Mouse (Mus musculus) monocyte, adult 2 months (primary cell): ENCODE results near the gene Igsf11.
"Not testable (repeated sequence)": the region's sequence is repeated elsewhere in the genome, so short reads cannot be mapped to it uniquely, and the experiment has no call there.

Source experiments
- DNase-seq, 2 experiments: peaks; one replicate each; pipeline ENCODE4 v3.0.0; 2022; ENCODE audit warnings: low spot score in 2 of 2, low read depth in 1 of 2

Igsf11 gene

GRCm38 (mm10) chr16:38982508-38983236, 90.2 kb downstream of the Igsf11 start:
- no peak for DNase-seq

- not testable (repeated sequence) for DNase-seq
Measured at GRCm38 (mm10) chr16:38983850-38984249, 91.4 kb downstream of the Igsf11 start.

GRCm38 (mm10) chr16:38985411-38985810, 92.9 kb downstream of the Igsf11 start:
- no peak for DNase-seq

DNA sequence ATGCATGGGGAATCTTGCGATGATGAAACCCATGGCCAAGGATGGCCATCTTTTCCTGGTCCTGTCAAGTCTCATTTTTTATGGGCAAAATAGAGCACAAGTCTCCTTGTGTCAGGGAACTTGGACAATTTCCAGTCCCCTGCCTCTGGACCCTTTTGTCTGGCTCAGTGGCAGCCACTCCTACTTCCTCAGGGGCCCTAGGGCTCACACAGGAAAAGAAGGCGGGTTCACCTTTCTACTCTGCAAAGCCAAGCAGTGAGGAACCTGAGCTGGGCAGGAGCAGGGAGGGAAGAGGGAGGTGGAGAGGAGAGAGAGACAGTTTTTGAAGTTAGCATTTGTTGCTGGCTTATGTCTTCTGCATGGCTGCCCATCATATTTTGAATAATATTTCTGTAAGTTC, 93.9 kb downstream of the Igsf11 start:
- DNase-seq: no peak

GRCm38 (mm10) chr16:38993711-38994110, 101.2 kb downstream of the Igsf11 start:
- no peak for DNase-seq

GRCm38 (mm10) chr16:38998496-38999258, 106.2 kb downstream of the Igsf11 start:
- DNase-seq: no peak

GRCm38 (mm10) chr16:38999298-38999697, 106.8 kb downstream of the Igsf11 start:
- no peak for DNase-seq

GRCm38 (mm10) chr16:39006978-39007377, 114.5 kb downstream of the Igsf11 start:
- no peak for DNase-seq

GRCm38 (mm10) chr16:39019449-39019848, 127.0 kb downstream of the Igsf11 start:
- DNase-seq: no peak

GRCm38 (mm10) chr16:39025989-39026736, 133.7 kb downstream of the Igsf11 start:
- no peak for DNase-seq

GRCm38 (mm10) chr16:39031350-39031749, 138.9 kb downstream of the Igsf11 start:
- DNase-seq: no peak

DNA sequence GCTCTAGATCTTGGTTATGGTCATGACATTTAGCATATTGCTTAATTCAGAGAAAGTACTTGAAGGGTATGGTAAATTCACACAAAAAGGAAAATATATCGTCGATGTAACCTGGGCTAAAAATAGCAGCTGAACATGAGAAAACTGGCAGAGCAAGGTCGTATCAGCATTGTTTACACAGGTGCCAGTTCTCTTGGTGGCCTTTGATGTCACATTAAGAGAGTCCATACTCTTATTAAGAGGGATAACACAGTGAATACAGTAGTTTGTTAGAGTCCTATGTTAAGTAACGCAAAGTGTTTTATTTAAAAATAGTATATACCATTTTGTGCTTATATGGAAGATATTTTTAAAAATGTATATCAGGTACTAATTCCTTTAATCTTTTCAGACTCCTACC, 144.8 kb downstream of the Igsf11 start:
- no peak for DNase-seq

GRCm38 (mm10) chr16:39044381-39044780, 151.9 kb downstream of the Igsf11 start:
- DNase-seq: no peak

DNA sequence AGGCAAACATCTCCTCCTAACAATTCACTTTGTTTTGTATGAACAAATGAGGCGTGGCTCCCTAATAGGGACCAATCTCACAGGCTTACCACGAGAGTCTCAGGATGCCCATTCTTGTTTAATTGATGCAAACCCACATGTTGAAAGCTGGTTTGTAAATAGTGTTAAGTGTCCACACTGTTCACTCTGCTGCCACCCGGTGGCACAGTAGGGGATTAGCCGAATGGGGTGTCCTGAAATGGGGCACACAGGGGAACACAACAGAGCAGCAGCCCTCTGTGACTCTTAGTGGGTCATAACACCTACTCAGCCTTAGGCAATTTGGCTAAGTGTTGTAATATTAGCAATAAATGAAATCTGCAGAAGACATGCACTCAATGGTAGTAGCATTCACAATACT, 156.4 kb downstream of the Igsf11 start:
- no peak for DNase-seq

- no peak for DNase-seq
Measured at GRCm38 (mm10) chr16:39052971-39053370, 160.5 kb downstream of the Igsf11 start.

- no peak for DNase-seq
Measured at GRCm38 (mm10) chr16:39053779-39054178, 161.3 kb downstream of the Igsf11 start.

GRCm38 (mm10) chr16:39056061-39056460, 163.6 kb downstream of the Igsf11 start:
- no peak for DNase-seq

- no peak for DNase-seq
Measured at GRCm38 (mm10) chr16:39056961-39057360, 164.5 kb downstream of the Igsf11 start.

DNA sequence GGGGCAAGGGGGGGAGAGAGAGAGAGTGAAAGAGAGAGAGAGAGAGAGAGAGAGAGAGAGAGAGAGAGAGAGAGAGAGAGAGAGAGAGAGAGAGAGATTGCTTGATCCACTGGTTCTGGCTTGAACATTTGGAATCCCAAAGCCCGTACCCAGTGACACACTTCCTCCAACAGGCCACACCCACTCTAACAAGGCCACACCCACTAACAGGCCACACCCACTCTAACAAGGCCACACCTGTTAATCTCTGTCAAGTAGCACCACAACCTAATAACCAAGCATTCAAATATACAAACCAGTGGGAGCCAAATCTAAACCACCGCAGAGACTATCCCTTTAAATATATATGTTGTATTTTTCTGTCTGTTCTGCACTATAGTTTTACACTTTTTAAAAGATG, 166.4 kb downstream of the Igsf11 start:
- no peak for DNase-seq

DNA sequence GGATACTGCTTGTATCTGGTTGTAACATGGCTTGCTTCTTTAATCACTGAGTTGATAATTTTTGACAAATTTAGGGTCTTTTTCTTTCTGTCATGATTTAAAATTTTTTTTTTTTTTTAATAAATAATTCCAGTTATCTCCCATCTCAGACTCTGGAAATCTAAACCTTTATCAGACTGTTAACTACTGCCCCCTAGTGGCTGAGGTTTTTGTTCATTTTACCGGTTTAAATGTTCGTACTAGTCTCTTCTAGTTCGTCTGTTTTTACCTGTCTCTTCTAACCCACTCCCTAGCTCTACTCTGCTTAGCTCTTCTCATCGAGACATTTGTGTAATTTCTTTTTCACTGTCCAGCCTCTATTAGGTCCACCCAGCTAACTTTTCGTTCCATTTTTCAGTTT, 170.1 kb downstream of the Igsf11 start:
- DNase-seq: no peak

DNA sequence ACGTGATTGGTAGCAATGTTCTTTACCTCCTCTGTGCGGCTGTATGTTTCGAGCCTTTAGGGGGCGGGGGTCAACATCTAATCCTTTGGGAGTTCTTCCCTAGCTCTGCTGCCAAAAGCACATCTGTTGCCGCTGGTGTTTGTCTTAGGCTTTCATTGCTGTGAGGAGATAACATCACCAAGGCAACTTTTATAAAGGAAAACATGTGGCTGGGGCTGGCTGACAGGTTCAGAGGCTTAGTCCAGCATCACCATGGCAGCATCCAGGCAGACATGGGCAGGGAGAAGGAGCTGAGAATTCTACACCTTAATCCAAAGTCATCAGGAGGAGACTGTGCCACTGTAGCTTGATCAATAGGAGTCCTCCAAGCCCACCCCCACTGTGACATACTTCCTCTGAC, 173.1 kb downstream of the Igsf11 start:
- no peak for DNase-seq

GRCm38 (mm10) chr16:39071431-39071830, 179.0 kb downstream of the Igsf11 start:
- no peak for DNase-seq
